Mouse (Mus musculus): Measurements from ENCODE around the gene P3h4.

Gene P3h4

DNA sequence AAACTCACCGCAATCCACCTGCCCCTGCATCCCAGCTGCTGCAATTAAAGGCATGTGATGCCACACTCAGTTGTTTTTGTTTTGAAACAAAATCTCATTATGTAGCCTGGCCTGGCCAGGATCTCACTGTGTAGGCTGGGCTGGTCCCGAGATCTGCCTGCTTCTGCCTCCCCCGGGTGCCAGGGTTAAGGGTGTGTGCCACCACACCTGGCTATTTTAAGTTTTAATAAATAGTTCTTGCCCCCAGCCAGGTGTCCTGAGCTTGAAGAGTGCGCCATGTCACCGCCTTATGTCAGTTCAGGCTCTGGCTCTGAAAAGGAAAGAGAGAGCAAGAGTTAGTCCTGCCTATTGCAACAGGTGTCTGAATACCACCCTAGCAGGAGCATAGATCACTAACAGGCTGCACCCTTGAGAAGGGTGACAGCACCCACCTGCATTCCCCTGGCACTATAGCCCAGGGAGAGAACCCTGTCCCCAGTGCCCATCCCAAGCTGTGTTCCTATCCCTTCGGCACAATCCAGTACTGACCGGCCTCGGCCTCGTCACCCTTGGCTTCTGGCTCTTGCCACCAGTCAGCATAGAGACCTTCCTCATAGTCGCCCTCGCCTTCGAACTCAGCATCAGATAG is 5.7 kb downstream of the P3h4 start:
- no peak for DNase-seq (ENCODE audit: low read depth)

DNA sequence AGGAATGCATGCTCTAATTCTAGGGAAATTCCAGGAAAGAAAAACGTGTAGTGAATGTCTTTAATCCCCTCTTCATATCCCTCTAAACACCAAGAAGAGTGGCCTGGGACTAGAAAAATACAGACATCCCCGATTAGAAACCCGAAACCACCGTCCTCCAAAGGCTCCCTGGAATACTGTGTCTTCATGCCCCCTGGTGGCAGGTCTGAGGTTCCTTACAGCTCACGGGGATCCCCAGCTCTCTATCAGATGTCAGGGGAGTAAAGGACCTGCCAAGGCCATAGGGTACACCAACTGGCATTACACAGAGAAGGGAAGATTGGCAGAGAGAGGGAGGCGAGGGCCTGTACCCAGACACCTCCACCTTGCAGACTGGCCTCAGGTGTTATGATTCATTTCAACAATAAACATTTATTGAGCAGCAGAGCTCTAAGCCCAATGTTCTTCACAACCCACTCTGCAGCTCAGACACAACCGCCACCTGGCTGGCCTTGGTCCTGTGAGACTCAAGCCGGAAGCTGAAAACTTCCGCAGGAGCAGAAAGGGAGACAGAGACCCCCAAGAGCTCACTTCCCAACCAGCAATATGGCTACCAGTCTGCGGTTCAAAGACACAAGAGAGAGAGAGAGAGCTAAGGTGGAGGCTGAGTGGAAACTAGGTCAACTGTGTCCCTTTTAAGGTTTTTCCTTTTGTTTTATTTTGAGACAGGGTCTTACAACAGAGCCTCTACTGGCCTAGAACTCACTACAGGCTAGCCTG is 6.4 kb downstream of the P3h4 start:
- peak; percentile 73 for DNase-seq (ENCODE audit: low read depth)

GRCm38 (mm10) chr11:100406995-100407705 is 7.5 kb downstream of the P3h4 start:
- DNase-seq (ENCODE audit: low read depth) = no peak

DNA sequence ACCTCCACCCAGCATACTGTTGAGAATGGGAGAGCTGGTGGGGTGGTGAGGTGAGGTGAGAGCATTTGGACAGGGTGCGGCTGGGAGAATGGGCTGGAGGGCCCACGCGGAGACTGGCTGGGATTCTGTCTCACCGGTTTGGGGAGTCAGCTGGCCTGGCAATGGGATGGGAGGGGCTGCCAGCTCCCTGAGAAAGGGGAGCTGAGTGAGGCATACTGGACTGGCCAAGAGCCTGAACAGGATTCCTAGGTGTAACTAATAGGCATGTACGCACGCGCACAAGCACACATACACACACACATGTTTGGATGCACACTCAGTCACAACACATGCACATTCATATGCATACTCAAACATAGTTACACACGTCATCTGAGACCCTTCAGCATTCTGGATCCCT is 8.4 kb downstream of the P3h4 start:
- no peak for DNase-seq (ENCODE audit: low read depth)

DNA sequence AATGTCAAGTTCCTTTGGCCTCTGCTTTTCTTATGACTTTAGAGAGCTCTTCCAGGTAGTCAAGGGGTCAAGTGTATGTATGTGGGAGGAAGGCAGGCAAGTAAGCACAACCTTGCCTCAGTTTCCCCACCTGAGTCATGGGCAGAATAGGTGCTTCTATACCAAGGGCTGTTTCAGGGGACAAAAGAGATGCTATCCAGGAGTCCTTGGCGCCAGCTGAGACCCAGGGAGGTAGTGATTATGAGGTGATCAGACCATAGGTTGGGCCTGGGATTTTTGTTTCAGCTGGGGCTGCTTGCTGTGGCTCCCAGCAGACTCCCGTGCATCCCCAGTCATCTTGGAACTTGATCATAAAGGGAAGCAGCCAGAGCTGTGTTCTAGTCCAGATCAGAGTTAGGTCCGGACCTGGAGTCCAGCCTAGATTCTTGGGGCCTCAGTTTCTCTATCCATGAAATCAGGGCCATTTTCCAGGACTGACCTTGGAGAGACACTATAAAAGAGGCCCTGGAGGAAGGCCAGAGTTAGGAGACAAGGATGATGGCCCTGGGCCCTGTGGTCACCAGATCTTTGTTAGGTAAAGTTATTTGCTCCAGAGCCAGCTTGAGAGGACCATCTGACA is 10.1 kb downstream of the P3h4 start:
- no peak for DNase-seq (ENCODE audit: low read depth)

GRCm38 (mm10) chr11:100403445-100404134 is 11.0 kb downstream of the P3h4 start:
- no peak for DNase-seq (ENCODE audit: low read depth)

- no peak for DNase-seq (ENCODE audit: low read depth)
Observed at GRCm38 (mm10) chr11:100402682-100403081, 12.0 kb downstream of the P3h4 start.

- DNase-seq (ENCODE audit: low read depth) = no peak
Observed at GRCm38 (mm10) chr11:100402240-100402639, 12.4 kb downstream of the P3h4 start.

DNA sequence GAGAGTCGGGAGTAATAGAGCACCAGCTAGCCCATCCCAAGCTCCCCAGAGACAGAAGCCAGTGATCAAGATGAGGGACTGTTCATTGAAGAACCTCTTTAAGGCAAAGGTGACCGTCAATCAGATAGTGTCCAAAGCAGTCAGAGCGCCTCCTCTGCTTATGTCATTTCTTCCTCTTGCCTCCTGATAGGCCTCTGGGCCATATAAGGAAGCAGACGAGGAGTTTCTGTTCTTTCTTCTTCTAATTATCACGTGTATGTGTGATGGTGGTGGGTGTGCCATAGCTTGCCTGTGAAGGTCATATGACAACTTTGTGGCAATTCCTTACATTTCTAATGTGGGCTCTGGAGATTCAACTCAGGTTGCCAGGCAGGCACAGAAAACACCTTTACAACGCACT is 13.8 kb downstream of the P3h4 start:
- peak; percentile 11 for DNase-seq (ENCODE audit: low read depth)

GRCm38 (mm10) chr11:100399727-100400538 is 14.7 kb downstream of the P3h4 start:
- no peak for DNase-seq (ENCODE audit: low read depth)

GRCm38 (mm10) chr11:100399320-100399719 is 15.3 kb downstream of the P3h4 start:
- DNase-seq (ENCODE audit: low read depth) = peak; percentile 92

- DNase-seq (ENCODE audit: low read depth) = no peak
Observed at GRCm38 (mm10) chr11:100398517-100398916, 16.1 kb downstream of the P3h4 start.

GRCm38 (mm10) chr11:100397600-100398389 is 16.8 kb downstream of the P3h4 start, which contains the start of gene Jup:
TSS of gene Jup (minus strand) at chr11:100397763.
- no peak for DNase-seq (ENCODE audit: low read depth)

DNA sequence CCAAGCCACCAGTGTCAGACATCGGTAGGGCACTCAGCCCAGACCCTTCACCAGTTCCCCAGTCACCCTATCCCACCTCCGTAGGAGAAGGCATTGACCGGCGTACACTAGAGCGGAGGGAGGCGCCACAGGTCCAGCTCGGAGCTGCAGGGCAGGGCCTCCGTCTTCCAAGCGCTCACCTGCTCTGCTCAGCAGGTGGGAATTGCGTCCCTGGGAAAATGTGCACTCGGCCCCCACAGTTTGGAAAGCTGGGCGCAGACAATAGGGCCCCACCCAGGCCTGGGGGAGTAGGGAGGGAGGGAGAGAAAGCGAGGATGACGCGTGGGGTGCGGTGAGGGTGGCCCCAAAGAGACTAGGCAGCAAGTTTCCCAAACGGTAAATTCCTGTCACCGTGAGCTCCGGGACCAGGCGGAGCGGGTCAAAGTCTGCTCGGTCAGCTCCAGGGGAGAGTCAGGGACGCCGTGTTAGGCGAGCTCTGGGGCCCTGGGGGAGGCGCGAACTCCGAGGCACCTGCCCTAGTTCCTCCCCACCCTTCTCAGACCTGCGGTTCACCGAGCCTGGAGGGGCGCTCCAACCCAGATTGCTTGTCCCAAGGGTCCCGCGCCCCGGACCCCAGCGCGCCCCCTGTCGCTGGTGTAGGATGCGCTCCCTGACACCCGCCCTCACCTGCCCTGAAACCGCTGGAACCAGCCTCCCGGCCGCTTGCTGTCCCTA is 17.6 kb downstream of the P3h4 start:
- DNase-seq (ENCODE audit: low read depth) = no peak

DNA sequence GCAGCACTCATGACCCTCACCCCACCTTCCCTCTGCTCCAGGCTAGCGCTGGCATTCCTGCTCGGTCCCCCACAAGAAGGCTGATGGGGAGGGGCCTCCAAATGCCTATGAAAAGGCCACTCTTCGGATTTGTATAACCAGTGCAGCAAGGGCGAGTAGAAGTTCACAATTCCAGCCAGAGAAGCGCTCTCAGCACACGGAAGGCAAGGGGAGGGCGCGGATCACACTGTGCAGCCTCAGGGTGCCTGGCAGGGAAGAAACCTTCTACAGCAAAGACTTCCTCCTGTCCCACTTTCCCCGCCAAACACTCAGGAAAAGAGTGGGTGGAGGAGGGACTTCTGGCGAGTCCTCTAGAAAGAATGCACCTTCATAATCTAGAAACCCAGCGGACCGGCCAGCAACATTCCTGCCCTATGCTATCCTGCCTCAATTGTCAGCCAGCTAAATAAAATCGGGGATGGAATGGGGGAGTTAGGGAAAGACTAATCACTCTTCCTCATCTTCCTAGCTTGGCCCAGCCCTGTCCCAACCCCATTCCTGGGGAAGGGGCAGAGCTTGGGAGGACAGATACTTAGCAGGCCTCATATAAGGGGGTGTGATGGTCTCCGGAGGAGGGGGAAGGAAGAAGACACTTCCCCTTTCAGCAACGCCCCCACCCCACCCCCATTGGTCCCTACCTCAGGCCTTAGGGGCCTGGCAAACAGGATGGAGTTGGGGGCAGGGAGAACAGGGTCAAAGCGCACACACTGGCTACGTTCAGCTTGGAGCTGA is 18.6 kb downstream of the P3h4 start:
- no peak for DNase-seq (ENCODE audit: low read depth)

DNA sequence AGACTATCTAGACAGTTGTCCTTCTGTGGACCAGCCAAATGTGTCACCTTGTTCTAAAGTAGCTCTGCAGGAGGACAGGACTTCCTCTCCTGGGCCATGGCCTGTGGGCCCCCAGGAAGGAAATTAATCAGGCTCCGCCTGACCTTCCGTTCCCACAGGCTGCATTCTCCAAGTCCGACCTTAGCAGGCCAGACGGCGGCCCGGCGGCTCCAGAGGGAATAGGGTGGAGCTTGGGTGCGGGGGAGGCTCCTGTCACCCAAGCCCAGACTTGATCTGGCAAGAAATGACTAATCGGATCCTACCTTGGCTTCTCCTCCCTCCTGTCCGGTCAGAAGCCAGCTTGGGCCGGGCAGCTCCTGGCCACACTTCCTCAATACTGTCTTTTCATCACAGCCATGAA is 19.4 kb downstream of the P3h4 start:
- peak; percentile 77 for DNase-seq (ENCODE audit: low read depth)

DNA sequence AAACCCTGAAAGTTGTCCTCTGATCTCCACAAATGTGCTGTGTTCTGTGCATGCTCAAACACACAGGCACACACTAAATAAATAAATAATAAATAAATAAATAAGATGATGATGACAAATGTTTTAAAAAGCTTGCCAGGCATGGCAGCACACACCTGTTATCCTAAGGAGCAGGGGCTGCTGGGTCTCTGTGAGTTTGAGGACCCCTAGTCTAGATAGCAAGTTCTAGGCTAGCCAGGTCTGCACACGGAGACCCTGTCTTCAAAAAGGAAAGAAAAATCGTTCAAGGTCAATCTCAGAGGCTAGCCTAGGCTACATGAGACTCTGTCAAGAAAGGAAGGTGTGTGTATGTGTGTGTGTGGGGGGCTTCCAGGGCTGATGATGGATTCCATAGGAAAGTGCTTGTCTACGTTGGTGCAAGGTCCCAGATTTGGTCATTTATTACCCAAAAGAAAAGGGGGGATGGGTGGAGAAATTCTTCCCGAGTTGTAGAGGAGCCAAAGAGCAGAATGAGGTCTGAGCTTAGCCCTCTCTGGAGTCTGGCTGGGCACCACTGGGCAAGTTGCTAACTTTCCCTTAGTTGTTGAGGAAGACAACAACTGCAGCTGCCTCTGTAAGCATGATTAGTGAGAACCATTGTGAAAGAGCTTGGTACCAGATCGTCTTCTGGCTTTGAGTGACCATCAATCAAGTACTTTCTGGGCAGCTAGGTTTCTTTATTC is 20.1 kb downstream of the P3h4 start:
- peak; percentile 31 for DNase-seq (ENCODE audit: low read depth)

GRCm38 (mm10) chr11:100393733-100394132 is 20.9 kb downstream of the P3h4 start:
- DNase-seq (ENCODE audit: low read depth) = peak; percentile 77
